Mouse (Mus musculus): ENCODE data around the gene Tmem110. TPM values are rescaled to one million over a fixed set of nuclear protein-coding genes. Genes with fewer than 3 reads are reported as not detected.

Gene Tmem110
- polyA plus RNA-seq, 1 experiment from 2014 or later, result 26.3 TPM

- peak overlapping the region; percentile 52 for H3K27ac ChIP-seq
- peak; percentile 32; the same call in 1 of the 2 replicates for ATAC-seq (ENCODE audit: insufficient read depth, low FRiP score, low read depth)
- H3K9me3 ChIP-seq, result no peaks in the 10 kb centered on the region
- H3K4me3 ChIP-seq (replicated peaks), result no peak overlapping the region
- H3K9ac ChIP-seq, result no peak overlapping the region
- peaks cover 34% of the 10 kb centered on the region for H3K4me1 ChIP-seq
- WGBS, result 56% methylated on average over 11 of the region's 11 CpGs
- H3K27me3 ChIP-seq (replicated peaks), result no peaks in the 10 kb centered on the region
- H3K36me3 ChIP-seq, result no peaks in the 10 kb centered on the region
- 0 out of 2 replicates have a peak overlapping the region, but pooled peaks have one; percentile 4 for H3K4me2 ChIP-seq
These were observed 3.5 kb downstream of the Tmem110 start for GRCm38 (mm10) chr14:30828635-30829460.

- ATAC-seq (ENCODE audit: insufficient read depth, low FRiP score, low read depth), result no peak
These were observed 12.1 kb downstream of the Tmem110 start for GRCm38 (mm10) chr14:30837416-30837996.

GRCm38 (mm10) chr14:30843701-30844100, 18.3 kb downstream of the Tmem110 start:
- no peak overlapping the region for H3K4me3 ChIP-seq (replicated peaks)
- no peaks in the 10 kb centered on the region for H3K9me3 ChIP-seq
- H3K4me1 ChIP-seq, result no peaks in the 10 kb centered on the region
- WGBS, result 84% methylated on average over 3 of the region's 3 CpGs
- H3K9ac ChIP-seq, result no peak overlapping the region
- ATAC-seq (ENCODE audit: insufficient read depth, low FRiP score, low read depth), result no peak
- 0 out of 2 replicates have a peak, but pooled peaks cover 4% of the 10 kb centered on the region for H3K36me3 ChIP-seq
- H3K27ac ChIP-seq, result no peak overlapping the region
- H3K4me2 ChIP-seq, result no peak overlapping the region
- no peaks in the 10 kb centered on the region for H3K27me3 ChIP-seq (replicated peaks)

More at GRCm38 (mm10) chr14:30837416-30837996, 12.1 kb downstream of the Tmem110 start:
- WGBS, result 85% methylated on average over 14 of the region's 14 CpGs
- peaks cover 7% of the 10 kb centered on the region; the same call in 1 of the 2 replicates for H3K36me3 ChIP-seq
- H3K4me2 ChIP-seq, result no peak overlapping the region
- no peak overlapping the region for H3K27ac ChIP-seq
- no peaks in the 10 kb centered on the region for H3K27me3 ChIP-seq (replicated peaks)
- H3K9ac ChIP-seq, result no peak overlapping the region
- H3K4me3 ChIP-seq (replicated peaks), result no peak overlapping the region
- H3K4me1 ChIP-seq, result no peaks in the 10 kb centered on the region
- no peaks in the 10 kb centered on the region for H3K9me3 ChIP-seq

GRCm38 (mm10) chr14:30850504-30850903, 25.1 kb downstream of the Tmem110 start:
- no peak for ATAC-seq (ENCODE audit: insufficient read depth, low FRiP score, low read depth)
- WGBS, result 88% methylated on average over 5 of the region's 5 CpGs

GRCm38 (mm10) chr14:30852325-30852724, 26.9 kb downstream of the Tmem110 start:
- Histone ChIP-seq H3K9me3 (no peaks in the 10 kb centered on the region), H3K27ac (no peak overlapping the region), H3K36me3 (no peaks in the 10 kb centered on the region), H3K4me3 (replicated peaks) (no peak overlapping the region), H3K9ac (no peak overlapping the region), H3K4me1 (no peaks in the 10 kb centered on the region), H3K27me3 (replicated peaks) (no peaks in the 10 kb centered on the region), H3K4me2 (no peak overlapping the region)
- WGBS, result 86% methylated on average over 5 of the region's 5 CpGs
- peak; percentile 53; the same call in 1 of the 2 replicates for ATAC-seq (ENCODE audit: insufficient read depth, low FRiP score, low read depth)

More at GRCm38 (mm10) chr14:30850504-30850903, 25.1 kb downstream of the Tmem110 start:
- Histone ChIP-seq H3K27ac (no peak overlapping the region), H3K4me2 (no peak overlapping the region), H3K27me3 (replicated peaks) (no peaks in the 10 kb centered on the region), H3K9me3 (no peaks in the 10 kb centered on the region), H3K4me3 (replicated peaks) (no peak overlapping the region), H3K9ac (no peak overlapping the region), H3K4me1 (no peaks in the 10 kb centered on the region), H3K36me3 (no peaks in the 10 kb centered on the region)

- Histone ChIP-seq H3K9me3 (no peaks in the 10 kb centered on the region), H3K4me2 (no peak overlapping the region), H3K9ac (no peak overlapping the region), H3K27me3 (replicated peaks) (no peaks in the 10 kb centered on the region), H3K36me3 (no peaks in the 10 kb centered on the region), H3K27ac (no peak overlapping the region), H3K4me1 (no peaks in the 10 kb centered on the region), H3K4me3 (replicated peaks) (no peak overlapping the region)
- ATAC-seq (ENCODE audit: insufficient read depth, low FRiP score, low read depth), result no peak
- WGBS, result 90% methylated on average over 3 of the region's 3 CpGs
These were observed 29.9 kb downstream of the Tmem110 start for GRCm38 (mm10) chr14:30855316-30855715.

GRCm38 (mm10) chr14:30856885-30857507, 31.6 kb downstream of the Tmem110 start:
- Histone ChIP-seq H3K4me3 (replicated peaks) (no peak overlapping the region), H3K4me1 (peaks cover 11% of the 10 kb centered on the region; the same call in 1 of the 2 replicates), H3K36me3 (no peaks in the 10 kb centered on the region), H3K9ac (no peak overlapping the region), H3K27ac (no peak overlapping the region), H3K4me2 (no peak overlapping the region), H3K9me3 (no peaks in the 10 kb centered on the region), H3K27me3 (replicated peaks) (no peaks in the 10 kb centered on the region)
- no peak for ATAC-seq (ENCODE audit: insufficient read depth, low FRiP score, low read depth)
- WGBS, result 62% methylated on average over 10 of the region's 10 CpGs

GRCm38 (mm10) chr14:30857990-30858389, 32.6 kb downstream of the Tmem110 start:
- ATAC-seq (ENCODE audit: insufficient read depth, low FRiP score, low read depth), result no peak
- WGBS, result 76% methylated on average over 4 of the region's 4 CpGs
- Histone ChIP-seq H3K27me3 (replicated peaks) (no peaks in the 10 kb centered on the region), H3K36me3 (no peaks in the 10 kb centered on the region), H3K27ac (no peak overlapping the region), H3K4me3 (replicated peaks) (no peak overlapping the region), H3K4me1 (peaks cover 13% of the 10 kb centered on the region; the same call in 1 of the 2 replicates), H3K9me3 (no peaks in the 10 kb centered on the region), H3K9ac (no peak overlapping the region), H3K4me2 (no peak overlapping the region)

GRCm38 (mm10) chr14:30861421-30862125, 36.2 kb downstream of the Tmem110 start:
- peak overlapping the region; percentile 19 for H3K4me2 ChIP-seq
- H3K27me3 ChIP-seq (replicated peaks), result no peaks in the 10 kb centered on the region
- H3K9ac ChIP-seq, result no peak overlapping the region
- 34% methylated on average over 16 of the region's 16 CpGs for WGBS
- H3K27ac ChIP-seq, result peak overlapping the region; percentile 4; the same call in 1 of the 2 replicates
- H3K4me1 ChIP-seq, result peaks cover 13% of the 10 kb centered on the region; the same call in 1 of the 2 replicates
- H3K9me3 ChIP-seq, result no peaks in the 10 kb centered on the region
- no peaks in the 10 kb centered on the region for H3K36me3 ChIP-seq
- ATAC-seq (ENCODE audit: insufficient read depth, low FRiP score, low read depth), result peak; percentile 71
- no peak overlapping the region for H3K4me3 ChIP-seq (replicated peaks)

- Histone ChIP-seq H3K36me3 (no peaks in the 10 kb centered on the region), H3K4me3 (replicated peaks) (no peak overlapping the region), H3K9ac (no peak overlapping the region), H3K4me1 (peaks cover 13% of the 10 kb centered on the region; the same call in 1 of the 2 replicates), H3K9me3 (no peaks in the 10 kb centered on the region), H3K27ac (0 out of 2 replicates have a peak overlapping the region, but pooled peaks have one; percentile 4), H3K27me3 (replicated peaks) (no peaks in the 10 kb centered on the region), H3K4me2 (no peak overlapping the region)
- ATAC-seq (ENCODE audit: insufficient read depth, low FRiP score, low read depth), result no peak
- WGBS, result 73% methylated on average over 9 of the region's 9 CpGs
These were observed 37.0 kb downstream of the Tmem110 start for GRCm38 (mm10) chr14:30862368-30862767.

GRCm38 (mm10) chr14:30865311-30865710, 39.9 kb downstream of the Tmem110 start:
- no peaks in the 10 kb centered on the region for H3K36me3 ChIP-seq
- H3K27ac ChIP-seq, result no peak overlapping the region
- H3K4me1 ChIP-seq, result peaks cover 17% of the 10 kb centered on the region; the same call in 1 of the 2 replicates
- H3K4me2 ChIP-seq, result no peak overlapping the region
- no peak overlapping the region for H3K9ac ChIP-seq
- H3K9me3 ChIP-seq, result no peaks in the 10 kb centered on the region
- no peak overlapping the region for H3K4me3 ChIP-seq (replicated peaks)
- no peak for ATAC-seq (ENCODE audit: insufficient read depth, low FRiP score, low read depth)
- no peaks in the 10 kb centered on the region for H3K27me3 ChIP-seq (replicated peaks)
- 72% methylated on average over 3 of the region's 3 CpGs for WGBS
